Mouse (Mus musculus) E14TG2a.4 (cell line): ENCODE results near the gene Kat6b.
"Not testable (repeated sequence)": the region's sequence is repeated elsewhere in the genome, so short reads cannot be mapped to it uniquely, and the experiment has no call there.

Experiments used
- H3K27me3 ChIP-seq: 2 replicates; pipeline ENCODE4 v1.6.1; 2014; ENCODE audit warnings: low read length, control low read depth; ENCODE audit not compliant: insufficient read depth
- H3K36me3 ChIP-seq: 2 replicates; pipeline ENCODE4 v1.6.1; 2014; ENCODE audit warnings: low read length, control low read depth; ENCODE audit not compliant: insufficient read depth
- H3K4me1 ChIP-seq: replicated peaks from 2 replicates; pipeline ENCODE4 v1.6.1; 2014; ENCODE audit warnings: low read depth, low read length, control low read depth
- H3K4me3 ChIP-seq: replicated peaks from 2 replicates; pipeline ENCODE4 v1.5.1; 2014; ENCODE audit warnings: mild to moderate bottlenecking, low read length
- H3K9me3 ChIP-seq: 2 replicates; pipeline ENCODE4 v1.6.1; 2014; ENCODE audit warnings: low read length, control low read depth
- CTCF ChIP-seq: conservative IDR thresholded peaks from 2 replicates; pipeline ENCODE4 v1.5.1; 2014; ENCODE audit warnings: low read length
- NANOG ChIP-seq: IDR thresholded peaks from 2 replicates; pipeline ENCODE4 v1.6.1; 2014; ENCODE audit warnings: borderline replicate concordance, low read length, mixed read lengths
- POU5F1 ChIP-seq: IDR thresholded peaks from 2 replicates; pipeline ENCODE4 v1.6.1; 2014; ENCODE audit warnings: low read length, borderline replicate concordance

The Kat6b gene

DNA sequence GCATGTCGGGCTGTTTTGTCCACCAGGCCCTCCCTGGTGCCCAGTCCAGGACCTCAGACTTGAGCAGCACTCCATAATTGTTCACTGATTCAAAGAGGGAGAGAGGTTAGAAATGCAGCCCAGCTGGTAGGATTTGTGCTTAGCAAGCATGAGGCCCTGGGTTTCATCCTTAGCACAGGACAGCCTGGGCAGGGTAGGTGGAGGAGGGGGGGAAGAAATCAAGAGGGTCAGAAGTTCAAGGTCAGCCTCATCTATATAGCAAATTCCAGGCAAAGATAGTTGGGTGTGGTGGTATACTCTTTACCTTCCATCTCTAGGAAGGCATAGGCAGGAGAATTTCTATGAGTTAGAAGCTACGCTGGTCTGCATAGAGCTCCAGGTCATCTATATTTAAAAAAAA lies 9.3 kb upstream of the Kat6b start:
- TF ChIP-seq NANOG: no peak
- TF ChIP-seq CTCF: no peak
- TF ChIP-seq POU5F1: no peak
- Histone ChIP-seq H3K9me3 (no peaks in the 10 kb centered on the region), H3K4me1 (peaks cover 73% of the 10 kb centered on the region), H3K4me3 (peak overlapping the region; percentile 45), H3K27me3 (no peaks in the 10 kb centered on the region), H3K36me3 (peaks cover 11% of the 10 kb centered on the region)

DNA sequence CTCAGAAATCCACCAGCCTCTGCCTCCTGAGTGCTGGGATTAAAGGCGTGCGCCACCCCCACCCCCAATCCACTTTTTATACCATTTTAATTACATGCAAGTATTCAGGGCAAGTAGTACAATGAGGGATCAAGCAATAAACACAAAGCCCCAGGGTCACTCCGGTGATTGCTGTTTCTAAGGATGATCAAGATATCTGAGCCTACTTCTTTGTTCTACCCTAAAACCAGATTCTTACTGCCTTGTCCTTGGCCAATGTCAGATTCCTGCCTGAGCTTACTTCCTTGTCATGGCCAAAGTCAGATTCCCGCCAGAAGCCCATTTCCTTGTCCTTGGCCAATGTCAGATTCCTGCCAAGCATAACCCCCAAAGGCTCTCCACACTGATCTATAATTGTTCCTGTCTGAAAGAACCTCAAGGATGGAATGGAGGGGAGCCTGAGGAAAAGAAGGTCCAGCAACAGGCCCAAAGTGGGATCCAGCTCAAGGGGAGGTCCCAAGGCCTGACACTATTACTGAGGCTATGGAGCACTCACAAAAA lies 6.6 kb upstream of the Kat6b start:
- TF ChIP-seq NANOG: peak; percentile 92
- not testable (repeated sequence) for H3K27me3 ChIP-seq, H3K9me3 ChIP-seq, H3K36me3 ChIP-seq
- peak overlapping the region; percentile 59; the same call in 1 of the 2 replicates for H3K4me3 ChIP-seq
- peaks cover 92% of the 10 kb centered on the region for H3K4me1 ChIP-seq

DNA sequence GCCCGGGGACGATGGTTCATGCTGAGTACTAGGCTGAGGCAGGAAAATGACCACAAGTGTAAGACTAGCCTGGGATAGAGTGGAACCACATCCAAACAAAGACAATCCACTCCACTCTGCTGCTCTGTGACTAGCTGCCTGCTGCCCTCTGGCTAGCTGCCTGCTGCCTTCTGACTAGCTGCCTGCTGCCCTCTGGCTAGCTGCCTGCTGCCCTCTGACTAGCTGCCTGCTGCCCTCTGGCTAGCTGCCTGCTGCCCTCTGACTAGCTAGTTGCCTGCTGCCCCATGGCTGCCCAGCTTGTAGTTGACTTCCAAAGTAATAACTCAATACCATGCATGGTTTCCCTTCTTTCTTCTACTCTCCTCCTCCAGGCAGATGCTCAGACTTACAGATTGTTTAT lies 4.1 kb upstream of the Kat6b start:
- Histone ChIP-seq H3K4me1 (peaks cover 80% of the 10 kb centered on the region), H3K9me3 (no peaks in the 10 kb centered on the region), H3K4me3 (peak overlapping the region; percentile 59), H3K36me3 (peaks cover 5% of the 10 kb centered on the region), H3K27me3 (no peaks in the 10 kb centered on the region)
- TF ChIP-seq CTCF (no peak), POU5F1 (no peak), NANOG (no peak)

DNA sequence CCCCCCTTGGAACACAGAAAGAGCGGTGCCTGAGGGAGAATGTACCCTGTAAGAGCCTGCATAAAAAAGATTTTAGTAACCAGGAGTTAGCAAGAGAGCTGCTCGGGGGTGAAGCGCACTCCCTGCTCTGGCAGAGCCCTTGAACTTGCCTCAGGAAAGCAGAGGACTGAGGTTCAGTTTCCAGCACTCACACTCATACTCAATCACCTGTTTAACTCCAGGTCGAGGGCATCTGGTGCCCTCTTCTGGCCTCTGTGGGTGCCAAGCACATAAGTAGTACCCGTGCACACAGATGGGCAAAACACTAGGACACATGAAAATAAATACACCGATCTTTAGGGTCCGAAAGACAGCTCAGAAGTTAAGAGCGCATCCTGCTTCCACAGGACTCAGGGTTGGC lies 1.7 kb upstream of the Kat6b start:
- Histone ChIP-seq H3K4me3 (peak overlapping the region; percentile 26; the same call in 1 of the 2 replicates), H3K4me1 (peaks cover 64% of the 10 kb centered on the region), H3K9me3 (no peaks in the 10 kb centered on the region), H3K27me3 (no peaks in the 10 kb centered on the region), H3K36me3 (peaks cover 29% of the 10 kb centered on the region)
- no peak for TF ChIP-seq POU5F1
- peak; percentile 20; the same call in 1 of the 2 replicates for TF ChIP-seq CTCF
- TF ChIP-seq NANOG: no peak

DNA sequence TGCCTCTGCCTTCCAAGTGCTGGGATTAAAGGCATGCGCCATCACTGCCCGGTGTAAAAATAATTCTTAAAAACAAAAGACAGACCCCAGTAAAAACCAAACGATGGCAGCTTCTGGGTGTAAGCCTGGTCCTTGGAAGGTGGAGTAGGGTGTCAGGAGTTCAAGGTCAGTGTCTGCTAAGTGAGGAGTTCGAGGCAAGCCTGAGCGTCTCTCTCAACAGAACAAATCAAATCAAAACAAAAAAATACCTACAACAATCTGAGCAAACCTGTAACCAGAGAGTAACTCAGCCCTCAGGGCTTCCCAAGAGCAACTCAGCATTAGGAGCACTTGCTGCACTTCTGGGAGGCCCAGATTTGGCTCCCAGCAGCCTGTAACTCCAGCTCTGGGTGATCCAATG lies 1.0 kb upstream of the Kat6b start:
- Histone ChIP-seq H3K9me3 (no peaks in the 10 kb centered on the region), H3K36me3 (peaks cover 35% of the 10 kb centered on the region), H3K4me3 (peak overlapping the region; percentile 98), H3K27me3 (no peaks in the 10 kb centered on the region), H3K4me1 (peaks cover 62% of the 10 kb centered on the region)
- TF ChIP-seq CTCF (no peak), NANOG (no peak), POU5F1 (no peak)

DNA sequence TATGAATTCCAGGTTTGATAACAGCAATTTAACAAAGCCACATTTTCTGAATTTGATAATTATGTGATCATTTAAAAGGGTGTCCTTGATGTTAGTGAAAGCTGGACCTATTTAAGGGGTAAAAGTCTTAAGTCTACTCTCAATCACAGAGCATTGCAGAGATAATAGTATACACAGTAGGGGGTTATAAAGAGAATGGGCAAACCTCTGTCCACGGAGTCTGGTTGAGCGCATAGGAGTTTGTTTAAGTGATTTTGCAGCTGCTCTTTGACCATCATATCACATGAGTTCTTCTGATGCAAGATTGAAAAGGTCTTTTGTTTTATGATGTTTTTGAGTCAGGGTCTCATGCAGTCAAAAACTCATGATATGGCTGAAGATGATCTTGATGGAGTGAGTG lies 3.0 kb downstream of the Kat6b start:
- no peaks in the 10 kb centered on the region for H3K9me3 ChIP-seq
- TF ChIP-seq CTCF (no peak), NANOG (peak; percentile 83), POU5F1 (no peak)
- no peaks in the 10 kb centered on the region for H3K27me3 ChIP-seq
- peaks cover 58% of the 10 kb centered on the region for H3K36me3 ChIP-seq
- peaks cover 49% of the 10 kb centered on the region for H3K4me1 ChIP-seq
- H3K4me3 ChIP-seq: peak overlapping the region; percentile 98

DNA sequence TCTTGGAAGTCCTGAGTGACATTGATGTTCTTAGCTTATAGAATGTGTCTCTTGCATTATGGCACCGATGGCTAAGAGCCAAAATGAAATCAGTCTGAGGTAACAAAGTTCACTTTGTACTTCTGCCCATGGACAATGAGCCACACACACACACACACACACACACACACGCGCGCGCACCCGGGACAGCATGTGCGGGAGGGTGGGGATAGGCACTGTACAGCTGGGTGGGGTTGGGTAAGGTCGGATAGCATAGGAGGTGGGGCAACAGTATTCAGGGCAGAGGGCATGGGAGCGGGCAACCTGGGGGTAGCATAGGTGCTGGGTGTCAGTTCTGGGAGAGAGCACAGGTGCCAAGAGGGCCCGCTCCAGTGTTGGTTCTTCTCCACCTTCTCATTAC lies 3.5 kb downstream of the Kat6b start:
- Histone ChIP-seq H3K4me1 (peaks cover 50% of the 10 kb centered on the region), H3K36me3 (peaks cover 63% of the 10 kb centered on the region), H3K27me3 (no peaks in the 10 kb centered on the region), H3K4me3 (peak overlapping the region; percentile 98), H3K9me3 (no peaks in the 10 kb centered on the region)
- TF ChIP-seq POU5F1 (no peak), NANOG (no peak), CTCF (no peak)

DNA sequence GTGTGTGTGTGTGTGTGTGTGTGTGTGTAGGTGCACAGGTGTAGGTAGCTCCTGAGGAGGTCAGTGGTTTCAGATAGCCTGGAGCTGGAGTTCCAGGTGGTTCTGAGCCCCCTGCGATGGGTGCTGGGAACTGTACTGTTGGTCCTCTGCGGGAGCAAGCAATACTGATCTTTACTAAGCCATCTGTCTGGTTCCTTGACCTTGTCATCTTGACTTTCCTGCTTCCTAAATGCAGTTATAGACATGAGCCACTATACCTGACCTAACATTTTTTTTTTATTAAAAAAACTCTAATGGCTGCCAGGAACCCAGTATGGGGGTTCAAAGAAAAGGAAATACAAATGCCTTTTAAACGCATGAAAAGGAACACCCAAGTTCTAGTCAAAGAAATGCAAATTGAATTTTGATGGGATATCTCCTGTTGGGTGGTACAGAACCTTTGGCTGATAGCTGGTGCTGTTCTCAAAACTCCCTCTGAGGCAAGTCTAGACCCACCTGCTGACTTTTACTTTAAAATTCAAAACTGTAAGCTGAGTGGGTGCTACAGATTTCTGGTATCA lies 4.8 kb downstream of the Kat6b start:
- no peaks in the 10 kb centered on the region for H3K9me3 ChIP-seq
- peak overlapping the region; percentile 98 for H3K4me3 ChIP-seq
- no peaks in the 10 kb centered on the region for H3K27me3 ChIP-seq
- peaks cover 77% of the 10 kb centered on the region for H3K36me3 ChIP-seq
- peaks cover 51% of the 10 kb centered on the region for H3K4me1 ChIP-seq
- TF ChIP-seq POU5F1 (peak; percentile 52; the same call in 1 of the 2 replicates), CTCF (no peak), NANOG (peak; percentile 99)

DNA sequence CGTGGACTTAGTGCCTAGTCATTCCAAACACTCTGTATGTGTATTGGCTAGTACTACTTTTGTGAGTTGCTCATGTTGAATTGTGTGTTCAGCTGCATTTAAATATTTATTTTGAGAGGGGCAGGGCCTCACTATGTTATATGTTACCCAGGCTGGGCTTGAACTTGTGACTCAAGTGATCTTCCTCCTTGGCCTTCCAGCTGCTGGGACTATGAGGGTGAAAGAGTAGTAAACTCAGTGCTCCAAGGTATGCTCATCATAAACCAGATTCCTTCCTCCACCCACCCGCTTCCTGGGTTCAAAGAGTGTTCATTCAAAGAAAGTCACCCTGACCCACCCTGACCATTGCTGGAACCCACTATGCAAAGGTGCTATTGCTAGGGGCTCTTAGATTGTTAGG lies 5.9 kb downstream of the Kat6b start:
- H3K4me1 ChIP-seq: peaks cover 62% of the 10 kb centered on the region
- H3K9me3 ChIP-seq, H3K27me3 ChIP-seq: not testable (repeated sequence)
- peaks cover 84% of the 10 kb centered on the region for H3K36me3 ChIP-seq
- peak overlapping the region; percentile 98; the same call in 1 of the 2 replicates for H3K4me3 ChIP-seq

DNA sequence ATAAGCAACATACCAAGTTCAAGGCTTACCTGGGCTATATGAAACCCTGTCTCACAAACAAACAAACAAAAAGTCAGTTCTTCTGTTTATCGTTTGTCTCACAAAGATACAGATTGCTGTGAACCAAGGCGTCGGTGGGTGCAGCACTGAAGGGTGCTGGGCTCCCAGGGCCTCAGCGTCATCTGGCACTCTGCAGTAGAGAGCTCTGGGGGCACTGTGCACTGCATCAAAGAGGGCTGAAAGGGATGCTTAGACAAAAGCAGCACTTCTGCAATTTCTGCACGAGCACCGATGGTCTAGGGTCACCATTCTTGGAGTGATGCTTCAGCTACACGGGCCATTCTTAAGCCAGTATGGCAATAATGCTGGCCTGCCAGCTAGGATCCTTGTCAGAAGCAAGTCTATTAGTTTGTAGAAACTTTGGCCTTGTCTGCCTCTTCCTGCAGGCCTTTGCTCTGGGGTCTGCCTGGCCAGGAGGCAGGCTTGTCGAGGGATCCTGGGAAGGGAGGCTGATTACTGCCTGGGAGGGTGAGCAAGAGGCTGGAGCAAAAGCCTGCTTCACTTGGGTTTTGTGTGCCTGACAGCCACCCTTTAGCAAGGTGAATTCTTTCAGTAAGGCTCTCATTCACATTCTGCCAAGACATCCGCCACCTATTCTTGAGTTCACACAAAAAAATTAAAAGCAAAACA lies 7.3 kb downstream of the Kat6b start:
- Histone ChIP-seq H3K36me3 (peaks cover 84% of the 10 kb centered on the region), H3K4me1 (peaks cover 73% of the 10 kb centered on the region), H3K4me3 (peak overlapping the region; percentile 66)
- not testable (repeated sequence) for H3K27me3 ChIP-seq, H3K9me3 ChIP-seq
